Mouse (Mus musculus) liver, postnatal 0 days (tissue): ENCODE measurements around the gene Gpank1.

Experiments used
- CTCF ChIP-seq: sonication (generic); IDR thresholded peaks from 2 replicates; pipeline ENCODE4 v1.5.1; 2016; ENCODE audit warnings: antibody characterized with exemption, low read depth
- EP300 ChIP-seq: IDR thresholded peaks from 2 replicates; pipeline ENCODE4 v1.6.1; 2016; ENCODE audit warnings: antibody characterized with exemption, low read depth, mild to moderate bottlenecking

DNA sequence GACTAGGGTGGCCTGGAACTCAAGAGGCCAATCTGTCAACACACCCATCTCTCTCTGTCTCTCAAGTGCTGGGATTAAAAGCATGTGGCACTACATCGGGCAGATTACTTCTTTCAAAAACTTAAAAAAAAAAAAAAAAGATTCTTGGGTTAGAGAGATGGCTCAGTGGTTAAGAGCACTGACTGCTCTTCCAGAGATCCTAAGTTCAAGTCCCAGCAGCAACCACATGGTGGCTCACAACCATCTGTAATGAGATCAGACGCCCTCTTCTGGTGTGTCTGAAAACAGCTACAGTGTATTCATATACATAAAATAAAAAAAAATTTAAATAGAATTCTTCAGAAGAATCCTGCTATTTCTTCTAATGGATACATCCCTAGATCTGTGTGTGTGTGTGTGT, 33.1 kb upstream of the Gpank1 start:
- peak; percentile 41; the same call in 1 of the 2 replicates for TF ChIP-seq CTCF
- no peak for TF ChIP-seq EP300
